Mouse (Mus musculus) lung, postnatal 0 days (tissue): ENCODE measurements around the gene Srpk2.

Experiments
- CTCF ChIP-seq: IDR thresholded peaks from 2 replicates; pipeline ENCODE4 v1.5.1; 2016; ENCODE audit warnings: antibody characterized with exemption, mild to moderate bottlenecking
- EP300 ChIP-seq: IDR thresholded peaks from 2 replicates; pipeline ENCODE4 v1.6.1; 2016; ENCODE audit warnings: antibody characterized with exemption, mild to moderate bottlenecking, control low read depth

DNA sequence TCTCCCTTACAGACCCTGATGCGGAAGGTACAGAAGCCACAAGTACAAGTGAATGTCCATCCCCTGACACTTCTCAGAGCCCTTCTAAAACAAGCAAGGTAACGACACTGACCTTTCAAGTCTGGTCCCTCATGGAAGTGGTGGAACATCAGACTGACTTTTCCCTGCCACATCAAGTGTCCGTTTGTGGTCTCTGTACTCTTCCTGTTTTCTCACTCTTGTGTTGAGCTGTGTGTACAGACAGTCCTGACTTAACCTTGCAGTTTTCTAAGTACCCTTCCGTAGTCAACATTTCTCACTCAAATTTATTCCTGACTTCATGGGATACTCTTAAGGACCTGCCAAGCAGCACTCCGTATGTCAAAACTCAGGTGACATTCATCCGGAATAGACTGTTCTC lies 183.7 kb downstream of the Srpk2 start:
- TF ChIP-seq CTCF (no peak), EP300 (no peak)
